Mouse (Mus musculus): ENCODE measurements around the gene Epor.

The Epor gene

DNA sequence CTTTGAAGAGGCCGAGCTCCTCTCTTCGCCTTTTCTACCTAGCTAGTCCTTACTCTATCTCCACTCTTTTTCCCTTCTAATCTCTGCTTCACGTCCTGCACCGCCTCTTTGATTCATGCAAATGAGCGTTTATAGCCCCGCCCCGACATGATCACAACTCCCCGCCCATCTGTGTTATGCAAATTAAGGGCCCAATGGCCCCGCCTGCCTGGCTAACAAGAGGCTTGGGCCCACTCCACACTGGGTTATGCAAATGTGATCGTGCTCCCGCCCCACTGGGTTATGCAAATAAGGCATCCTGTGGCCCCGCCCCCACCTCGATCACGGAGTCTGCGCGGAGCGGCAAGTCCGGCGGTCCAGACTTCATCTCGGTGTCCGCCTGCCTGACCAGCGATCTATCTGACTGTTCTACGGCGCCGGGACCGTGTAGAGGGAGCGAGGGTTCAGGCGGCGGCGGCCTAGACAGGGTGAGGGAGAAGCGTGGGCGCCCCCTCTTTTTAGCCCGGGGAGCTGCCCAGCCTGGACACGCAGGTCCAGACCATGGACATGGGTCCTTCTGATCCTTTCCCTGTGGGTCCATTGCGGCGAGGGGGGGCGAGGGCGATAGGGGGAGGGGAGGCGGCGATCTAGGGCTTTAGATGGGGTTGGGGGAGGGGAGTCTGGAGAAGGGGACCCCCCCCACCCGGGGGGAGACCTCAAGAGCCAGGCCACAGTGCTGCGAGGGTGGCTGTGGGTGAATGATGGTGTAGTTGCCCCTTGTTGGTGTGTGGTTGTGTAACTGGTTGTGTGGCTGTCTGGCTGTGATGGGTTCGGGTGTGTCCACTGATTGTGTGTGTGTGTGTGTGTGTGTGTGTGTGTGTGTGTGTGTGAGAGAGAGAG is 26.4 kb downstream of the Epor start, which contains the start of gene Plppr2:
Plppr2 (plus strand) TSS at position 342 of the 879 bp plus-strand sequence.
- DNase-seq: peak; percentile 98

DNA sequence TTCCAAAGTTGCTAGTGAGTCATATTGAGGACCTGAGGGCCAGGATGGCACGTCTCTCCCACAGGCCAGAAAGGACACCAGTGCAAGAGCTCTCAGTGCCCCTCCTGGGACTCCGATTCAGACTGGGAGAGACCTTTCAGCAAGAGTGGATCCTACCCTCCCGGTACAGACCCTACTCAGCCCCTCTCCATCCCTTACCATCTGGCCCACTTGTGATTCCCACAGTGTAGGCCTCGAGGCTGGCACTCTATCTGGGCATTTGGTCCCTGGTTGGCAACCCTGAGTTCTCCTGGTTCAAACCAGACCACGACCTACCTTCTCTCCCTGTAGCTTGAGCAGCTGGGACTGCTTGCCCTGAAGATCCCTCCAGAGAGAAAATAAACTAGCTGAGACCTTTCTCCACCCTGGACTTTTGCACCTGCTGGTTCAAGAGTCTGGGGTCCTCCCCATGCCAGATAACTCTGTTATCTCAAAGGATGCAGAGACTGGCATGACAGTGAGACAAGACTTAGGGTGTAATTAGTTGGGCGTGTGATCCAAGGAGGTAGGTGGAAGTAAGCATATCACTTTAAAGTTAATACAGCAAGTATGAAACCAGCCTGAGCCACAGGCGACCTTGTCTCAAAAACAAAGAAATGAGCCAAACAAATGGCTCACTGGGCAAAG is 27.7 kb downstream of the Epor start:
- no peak for DNase-seq

DNA sequence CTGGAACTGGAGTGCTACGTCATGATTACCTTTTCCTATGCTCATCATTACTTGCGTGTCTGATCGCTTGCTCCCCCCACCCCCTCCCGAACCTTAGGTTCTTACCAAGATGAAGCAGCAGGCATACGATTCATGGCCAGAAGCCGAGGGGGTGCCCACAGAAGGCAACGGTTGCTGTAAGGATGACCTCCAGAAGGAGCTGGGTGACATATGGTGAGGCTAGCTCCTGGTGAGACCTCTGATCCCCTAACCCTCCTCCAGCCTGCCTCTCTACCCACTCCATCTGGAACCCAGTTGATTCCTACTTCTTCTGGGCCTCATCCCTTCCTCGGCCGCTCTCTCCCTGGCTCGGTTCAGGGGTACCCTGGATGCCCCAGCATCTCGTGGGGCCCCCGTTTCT is 29.3 kb downstream of the Epor start:
- no peak for DNase-seq

DNA sequence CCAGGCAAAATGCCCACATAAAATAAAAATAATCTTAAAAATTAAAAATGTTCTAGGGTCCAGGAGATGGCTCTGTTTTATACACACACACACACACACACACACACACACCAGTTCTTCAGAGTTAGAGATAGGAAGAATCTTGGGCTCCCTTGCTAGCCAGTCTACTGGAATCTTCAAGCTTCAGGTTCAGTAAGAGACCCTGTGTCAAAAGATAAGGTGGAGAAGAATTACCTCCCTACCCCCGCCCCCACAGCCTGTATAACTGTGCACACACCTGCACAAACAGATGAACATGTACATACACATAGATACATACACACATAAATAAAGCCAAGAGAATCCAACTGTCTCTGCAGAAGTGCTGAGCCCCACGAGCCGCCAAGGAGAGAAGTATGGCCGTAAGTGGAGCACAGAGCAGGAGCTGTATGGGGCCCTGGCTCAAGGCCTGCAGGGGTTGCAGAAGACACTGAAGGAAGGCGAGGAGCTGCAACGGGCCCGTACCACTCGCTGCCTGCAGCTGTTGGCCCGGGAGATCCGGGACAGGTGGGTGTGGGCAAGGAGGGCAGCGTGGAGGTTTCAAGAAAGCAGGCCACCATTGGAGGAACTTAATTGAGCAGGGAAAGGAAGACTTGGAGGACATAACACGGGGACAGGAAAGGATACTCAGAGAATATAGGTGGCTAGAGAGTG is 30.7 kb downstream of the Epor start:
- no peak for DNase-seq

DNA sequence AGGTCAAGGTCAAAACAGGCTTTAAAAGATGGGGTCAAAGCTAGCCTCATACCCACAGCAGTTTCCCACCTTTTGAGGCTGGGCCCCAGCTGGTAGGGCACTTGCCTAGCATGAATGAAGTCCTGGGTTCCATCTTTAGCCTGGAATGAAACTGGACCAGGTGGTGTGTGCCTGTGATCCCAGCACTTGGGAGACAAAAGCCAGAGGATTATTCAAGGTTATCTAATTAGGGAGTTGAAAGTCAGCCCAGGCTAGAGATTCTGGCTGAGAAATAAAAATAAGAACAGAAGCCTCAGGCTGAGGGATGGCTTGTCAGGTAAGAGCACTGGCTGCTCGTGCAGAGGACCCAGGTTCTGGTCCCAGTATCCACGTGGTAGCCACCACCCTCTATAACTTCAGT is 31.3 kb downstream of the Epor start:
- no peak for DNase-seq

DNA sequence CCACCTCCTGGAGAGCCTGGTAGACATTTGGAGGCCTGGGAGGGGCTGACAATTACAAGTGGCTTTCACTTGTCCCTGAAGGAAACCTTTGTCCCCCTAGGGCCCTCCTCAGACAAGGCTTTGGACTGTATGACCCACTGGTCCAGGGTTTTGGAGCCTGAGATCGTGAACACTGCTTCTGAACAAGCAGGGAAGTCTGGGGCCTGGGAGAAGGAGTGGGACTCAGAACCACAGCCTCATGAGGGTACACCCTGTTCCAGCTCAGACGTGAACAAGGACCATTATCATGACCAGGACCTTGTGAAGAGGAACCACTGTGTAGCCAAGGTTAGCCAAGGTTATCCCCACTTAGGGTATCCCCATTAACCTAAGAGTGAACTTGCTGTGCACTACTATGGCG is 34.1 kb downstream of the Epor start:
- DNase-seq: no peak

DNA sequence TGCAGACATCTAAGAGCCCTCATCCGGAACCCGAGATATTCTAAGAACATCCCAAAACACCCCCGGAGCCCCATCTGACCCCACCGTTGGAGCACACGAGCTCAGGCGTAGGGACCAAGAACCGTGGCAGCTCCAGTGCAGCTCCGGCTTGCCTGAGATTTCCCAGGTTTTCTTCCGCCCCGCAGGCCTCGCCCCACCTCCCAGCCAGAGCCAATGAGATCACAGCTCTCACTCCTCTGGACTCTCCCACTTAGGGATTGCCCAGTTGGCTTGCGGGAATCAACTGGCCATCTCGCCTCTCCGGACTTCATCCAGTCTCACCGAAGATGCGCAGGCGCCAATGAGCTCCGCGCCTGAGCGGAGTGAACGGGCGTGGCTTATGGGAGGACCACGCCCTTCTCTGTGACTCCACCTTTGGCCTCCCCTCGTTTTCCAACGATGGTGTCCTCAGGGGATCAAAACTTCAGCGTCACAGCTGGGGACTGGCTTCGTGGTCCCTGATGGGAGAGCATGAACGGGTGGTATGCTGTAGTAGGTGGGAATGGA is 36.0 kb downstream of the Epor start, which contains the start of the genes Ccdc159 and Tmem205:
Ccdc159 (plus strand) TSS at position 264 of the 546 bp plus-strand sequence.
Tmem205 (minus strand) TSS at position 349 of the 546 bp plus-strand sequence.
- peak; percentile 97 for DNase-seq

DNA sequence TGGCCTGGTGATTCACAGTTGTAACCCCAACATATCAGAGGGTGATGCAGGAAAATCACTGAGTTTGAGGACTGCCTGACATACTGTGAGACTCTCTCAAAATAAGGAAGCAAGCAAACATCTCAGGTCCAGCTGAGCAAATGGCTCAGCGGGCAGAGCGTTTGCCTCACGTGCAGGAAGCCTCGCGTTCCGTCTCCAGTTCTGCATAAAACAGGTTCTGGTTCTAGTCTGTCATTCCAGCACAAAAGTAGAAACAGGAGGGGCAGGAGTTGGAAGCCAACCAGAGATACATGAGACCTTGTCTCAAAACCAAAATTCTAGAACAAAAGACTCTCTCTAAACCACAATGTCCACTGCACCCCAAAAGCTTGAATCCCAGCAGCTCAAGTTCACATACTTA is 36.5 kb downstream of the Epor start:
- DNase-seq: no peak

DNA sequence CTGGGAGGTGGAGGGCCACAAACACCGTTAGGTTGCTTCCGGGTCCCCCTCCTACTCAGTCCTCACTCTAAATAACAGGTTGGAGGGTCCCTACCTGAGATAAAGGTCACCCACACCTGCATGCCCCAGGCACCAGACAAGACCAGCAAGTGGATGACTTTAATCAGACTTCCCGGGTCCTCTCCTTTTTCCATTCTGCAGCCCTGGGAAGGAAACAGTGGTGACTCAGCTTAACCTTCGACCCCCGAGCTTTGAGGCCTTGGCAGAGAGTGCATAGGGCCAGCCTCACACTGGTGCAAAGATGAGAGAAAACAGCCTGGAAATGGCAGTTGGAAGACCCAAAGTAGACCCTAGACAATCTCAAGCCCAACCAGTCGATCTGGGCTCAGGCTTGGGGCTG is 37.2 kb downstream of the Epor start:
- DNase-seq: peak; percentile 40

DNA sequence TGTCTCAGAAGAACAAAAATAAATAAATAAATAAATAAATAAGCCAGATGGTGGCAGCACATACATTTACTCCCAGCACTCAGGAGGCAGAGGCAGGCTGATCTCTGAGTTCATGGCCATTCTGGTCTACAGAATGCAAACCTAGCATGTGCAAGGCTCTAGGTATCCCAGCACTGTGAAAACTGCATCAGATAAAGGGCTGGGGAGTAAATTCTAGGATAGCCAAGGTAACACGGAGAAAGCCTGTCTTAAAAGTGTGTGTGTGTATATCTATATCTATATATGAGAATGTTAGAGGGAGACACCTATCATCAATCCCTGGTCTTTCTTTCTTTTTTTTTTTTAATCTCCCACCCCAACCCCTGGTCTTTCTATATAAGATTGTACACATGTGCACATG is 37.8 kb downstream of the Epor start:
- DNase-seq: no peak

DNA sequence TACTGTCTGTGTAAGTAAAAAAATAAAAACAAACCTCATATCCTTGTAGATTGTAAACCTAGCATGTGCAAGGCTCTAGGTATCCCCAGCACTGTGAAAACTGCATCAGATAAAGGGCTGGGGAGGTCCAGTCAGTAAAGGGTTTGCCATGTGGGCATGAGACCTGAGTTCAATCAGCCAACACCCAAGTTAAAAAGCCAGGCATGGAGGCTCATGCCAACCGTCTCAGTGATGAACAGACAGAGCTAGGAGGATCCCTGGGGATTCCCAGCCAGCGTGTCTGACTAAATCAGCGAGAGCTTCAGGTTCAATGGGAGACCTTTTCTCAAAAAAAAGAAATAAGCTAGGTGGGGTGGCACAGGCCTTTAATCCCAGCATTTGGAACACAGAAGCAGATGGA is 38.3 kb downstream of the Epor start:
- DNase-seq: no peak

DNA sequence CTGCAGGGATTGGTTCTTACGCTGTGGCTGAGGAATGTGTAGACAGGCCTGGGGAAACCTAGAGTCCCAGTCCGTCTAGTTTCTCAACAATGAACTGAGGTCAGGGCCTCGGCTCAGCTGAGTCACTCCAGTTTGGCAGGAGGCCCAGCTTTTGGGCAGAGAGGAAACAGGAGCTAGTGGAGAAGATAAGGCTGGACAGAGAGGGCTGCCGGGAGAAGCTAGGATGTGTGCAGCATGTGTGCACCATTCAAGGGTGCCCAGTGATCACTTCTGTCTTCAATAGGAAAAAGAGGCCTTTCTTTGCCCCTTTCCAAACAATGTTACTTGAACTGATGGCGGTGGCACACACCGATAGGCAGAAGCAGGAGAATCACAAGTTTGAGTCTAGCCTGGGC is 39.2 kb downstream of the Epor start:
- DNase-seq: peak; percentile 92

DNA sequence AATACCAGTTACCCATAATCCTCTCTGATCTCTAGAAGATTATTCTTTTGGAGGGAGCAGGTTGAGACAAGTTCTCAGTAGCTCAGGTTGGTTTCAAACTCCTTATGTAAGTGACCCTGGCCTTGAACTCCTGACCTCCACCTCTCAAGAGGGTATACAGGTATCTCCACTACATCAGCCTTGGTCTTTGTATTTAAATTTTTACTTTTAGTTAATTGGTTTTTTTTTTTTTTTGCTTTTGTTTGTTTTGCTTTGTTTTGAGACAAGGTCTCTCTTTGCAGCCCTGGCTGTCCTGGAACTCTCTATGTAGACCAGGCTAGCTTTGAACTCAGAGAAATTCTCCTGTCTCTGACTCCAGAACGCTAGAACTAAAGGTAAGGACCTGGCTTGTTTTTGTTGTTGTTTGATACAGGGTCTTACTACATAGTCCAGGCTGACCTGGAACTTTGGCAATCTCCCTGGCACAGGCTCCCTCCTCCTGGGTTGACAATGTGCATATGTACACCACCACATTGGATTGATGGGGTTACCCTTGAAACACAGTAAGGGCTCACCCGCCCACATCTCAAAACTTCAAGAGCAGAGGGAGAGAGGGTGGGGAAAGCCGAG is 39.7 kb downstream of the Epor start:
- no peak for DNase-seq

DNA sequence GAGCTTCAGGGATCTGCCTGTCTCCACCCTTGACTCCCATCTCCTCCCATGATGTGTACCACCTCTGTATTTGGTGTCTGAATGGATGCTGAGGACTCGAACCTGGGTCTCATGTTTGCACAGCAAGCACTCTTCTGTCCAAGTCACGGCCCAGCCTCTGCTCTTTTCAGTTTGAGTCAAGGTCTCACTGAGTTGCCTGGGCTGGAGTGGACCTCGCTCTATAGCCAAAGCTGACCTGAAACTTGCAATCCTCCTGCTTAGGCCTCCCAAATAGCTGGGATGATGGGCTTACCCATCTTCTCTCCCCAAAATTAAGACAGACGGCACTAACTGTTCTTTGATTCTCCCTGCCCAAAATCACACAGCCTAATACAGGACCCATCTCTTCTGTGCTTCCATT is 40.3 kb downstream of the Epor start:
- no peak for DNase-seq

DNA sequence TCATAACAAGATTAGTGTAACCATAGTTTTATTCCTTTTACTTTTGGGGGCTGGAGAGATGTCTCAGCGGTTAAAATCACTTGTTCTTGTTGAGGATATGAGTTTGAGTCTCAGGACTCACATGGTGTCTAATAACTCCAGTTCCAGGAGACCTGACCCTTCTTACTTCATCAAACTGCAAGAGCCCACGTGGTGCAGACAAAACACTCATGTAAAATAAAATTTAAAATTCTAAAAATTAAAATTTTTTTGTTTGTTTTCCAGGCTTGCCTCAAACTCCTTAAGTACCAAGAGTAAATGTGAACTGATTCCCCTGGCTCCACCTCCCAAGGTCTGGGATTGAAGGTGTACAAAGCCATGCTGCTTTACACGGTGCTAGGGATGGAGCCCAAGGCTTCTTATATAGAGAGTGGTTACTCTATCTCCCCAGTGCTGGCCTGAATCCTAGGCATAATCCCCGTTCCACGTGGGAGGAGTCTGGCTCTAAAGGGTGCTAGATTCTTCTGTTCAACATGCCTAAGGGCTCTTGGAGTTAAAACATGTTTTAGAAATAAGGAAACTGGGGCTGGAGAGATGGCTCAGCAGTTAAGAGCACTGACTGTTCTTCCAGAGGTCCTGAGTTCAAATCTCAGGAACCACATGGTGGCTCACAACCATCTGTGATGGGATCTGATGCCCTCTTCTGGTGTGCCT is 44.5 kb downstream of the Epor start:
- no peak for DNase-seq

DNA sequence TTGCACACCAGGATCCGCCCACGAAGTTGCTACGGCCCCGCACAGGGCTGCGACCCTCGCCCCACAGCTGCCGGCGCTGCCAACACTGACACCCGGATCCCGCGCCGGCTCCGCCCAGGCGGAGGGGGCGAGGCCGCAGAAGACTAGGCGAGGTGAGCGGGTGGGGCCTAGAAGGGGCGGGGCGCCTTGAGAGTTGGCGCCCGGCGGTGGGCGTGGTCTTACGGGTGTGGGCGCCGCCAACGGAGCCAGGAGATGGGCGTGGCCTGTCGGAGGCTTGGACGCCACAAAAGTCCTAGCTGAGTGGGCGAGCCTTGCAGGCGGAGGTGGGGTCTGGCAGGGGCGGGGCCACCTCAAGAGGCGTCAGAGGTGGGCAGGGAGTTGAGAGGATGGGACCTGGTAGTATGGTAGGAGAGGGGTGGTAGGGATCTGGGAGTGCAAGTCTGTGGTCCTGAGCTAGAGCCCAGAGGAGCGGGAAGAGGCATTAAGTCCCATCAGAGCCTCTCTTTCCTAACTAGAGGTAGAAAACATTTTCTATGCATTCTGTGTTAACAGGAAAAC is 45.2 kb downstream of the Epor start, which contains the start of gene Rab3d:
Rab3d (minus strand) TSS at position 158 of the 558 bp plus-strand sequence.
- peak; percentile 99 for DNase-seq

DNA sequence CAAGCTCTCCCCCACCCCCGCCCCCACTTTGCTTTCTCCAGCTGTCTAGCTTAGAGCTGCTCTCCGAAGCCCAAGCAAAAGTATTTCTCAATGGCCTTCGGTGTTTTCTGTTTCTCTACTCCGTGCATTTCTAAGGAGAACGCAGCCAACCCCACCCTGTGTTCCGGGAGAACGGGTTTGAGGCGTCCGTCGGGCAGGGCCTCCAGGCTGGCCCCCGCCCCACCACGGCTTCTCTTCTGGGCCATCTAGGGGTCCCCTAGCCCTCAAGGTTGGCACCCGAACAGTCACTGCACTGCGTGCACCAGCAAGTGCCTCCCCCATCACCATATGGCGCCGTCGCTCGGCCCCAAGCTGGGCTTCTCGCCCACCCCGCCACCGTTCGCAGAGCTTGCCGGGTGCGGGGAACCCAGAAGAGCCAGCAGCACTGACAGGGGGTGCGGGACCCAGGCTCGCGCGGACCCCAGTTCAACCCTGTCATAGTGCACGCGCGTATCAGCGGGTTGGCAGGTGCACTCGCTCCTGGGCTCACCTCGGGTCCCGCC is 45.7 kb downstream of the Epor start:
- DNase-seq: no peak

DNA sequence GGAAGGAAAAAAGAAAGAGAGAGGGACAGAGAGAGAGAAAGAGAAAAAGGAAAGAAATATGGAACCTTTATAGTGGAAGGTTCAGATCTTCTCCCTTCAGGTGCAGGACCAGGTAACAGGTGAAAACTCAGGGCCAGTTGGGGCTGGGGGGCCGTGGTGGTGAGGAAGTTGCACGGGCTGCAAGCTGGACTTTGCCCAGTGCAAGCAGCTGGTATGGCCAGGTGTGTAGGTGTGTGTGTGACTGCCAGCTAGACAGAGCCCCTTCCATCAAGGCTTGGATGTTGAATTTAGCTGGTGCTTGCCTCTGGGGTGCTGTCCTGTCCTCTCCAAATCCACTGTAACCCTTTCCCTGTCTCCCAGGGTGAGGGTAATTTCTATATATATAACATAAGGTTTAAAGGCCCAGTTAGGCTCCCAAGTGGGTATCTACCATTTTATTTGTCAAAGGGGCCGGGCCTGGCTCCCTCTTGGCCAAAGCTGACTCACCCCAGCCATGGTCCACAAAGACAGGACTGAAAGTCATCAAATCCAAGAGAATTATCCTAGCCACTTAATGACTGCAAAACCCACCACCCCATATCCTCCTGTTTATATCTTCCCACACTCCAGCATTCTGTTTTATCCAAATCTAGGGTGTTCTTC is 46.3 kb downstream of the Epor start:
- no peak for DNase-seq

DNA sequence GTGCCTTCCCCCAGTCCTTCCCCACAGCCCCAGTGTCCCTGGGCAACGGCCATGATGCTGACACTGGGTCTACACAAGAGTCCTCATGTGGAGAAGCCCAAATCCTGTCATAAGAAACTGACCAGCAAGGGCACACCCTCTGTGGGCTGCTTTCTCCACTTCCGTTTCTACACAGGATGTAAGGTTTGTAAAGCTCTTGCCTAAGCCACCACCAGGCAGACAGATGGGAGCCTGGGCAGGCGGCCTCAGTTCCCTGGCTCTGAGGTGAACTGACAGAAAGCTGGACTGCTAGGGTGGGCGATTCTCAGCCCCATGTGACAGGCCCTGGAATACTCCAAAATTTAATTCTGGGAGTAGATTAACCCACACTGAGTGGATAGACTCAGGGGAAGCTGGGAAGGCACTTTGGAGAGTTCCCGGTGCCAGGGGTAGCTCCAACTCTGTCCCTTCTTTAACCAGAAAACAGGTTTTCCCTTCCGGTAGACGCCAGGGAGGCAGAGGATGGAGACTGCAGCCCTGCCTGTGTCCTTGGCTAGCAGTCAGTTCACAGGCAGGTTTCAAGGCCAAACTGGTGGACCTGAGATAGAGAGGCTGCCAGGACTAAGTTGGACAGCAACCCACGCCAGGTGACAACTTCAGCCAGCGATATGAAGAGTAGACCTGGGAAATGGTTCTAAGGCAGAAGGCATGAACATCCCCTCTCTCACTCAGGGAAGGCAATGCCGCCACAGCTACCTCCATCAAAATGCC is 53.7 kb downstream of the Epor start:
- no peak for DNase-seq
